Mouse (Mus musculus) cerebellum, adult 9-11 months (tissue): Measurements from ENCODE around the gene Gabarap.

ENCODE experiments used
- DNase-seq: peaks from one replicate; pipeline ENCODE4 v3.0.0; 2022

Gabarap gene

DNA sequence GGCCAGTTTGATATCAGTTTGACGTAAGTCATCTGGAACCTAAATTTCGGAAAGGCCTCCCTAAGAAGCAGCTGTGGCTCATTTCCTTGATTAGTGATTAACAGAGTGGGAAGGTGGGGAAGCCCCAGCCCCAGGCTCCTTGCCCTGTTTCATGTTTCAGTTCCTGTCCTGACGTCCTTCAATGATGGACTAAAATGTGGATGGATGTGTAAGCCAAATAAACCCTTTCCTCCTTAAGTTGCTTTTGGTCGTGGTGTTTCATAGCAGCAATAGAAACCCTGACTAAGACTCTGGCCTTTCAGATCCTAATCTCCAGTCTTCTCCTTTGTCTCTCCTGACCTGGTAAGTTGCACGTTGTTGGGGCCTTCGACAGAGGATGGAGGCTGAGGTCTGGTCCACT lies 20.7 kb upstream of the Gabarap start:
- no peak for DNase-seq

DNA sequence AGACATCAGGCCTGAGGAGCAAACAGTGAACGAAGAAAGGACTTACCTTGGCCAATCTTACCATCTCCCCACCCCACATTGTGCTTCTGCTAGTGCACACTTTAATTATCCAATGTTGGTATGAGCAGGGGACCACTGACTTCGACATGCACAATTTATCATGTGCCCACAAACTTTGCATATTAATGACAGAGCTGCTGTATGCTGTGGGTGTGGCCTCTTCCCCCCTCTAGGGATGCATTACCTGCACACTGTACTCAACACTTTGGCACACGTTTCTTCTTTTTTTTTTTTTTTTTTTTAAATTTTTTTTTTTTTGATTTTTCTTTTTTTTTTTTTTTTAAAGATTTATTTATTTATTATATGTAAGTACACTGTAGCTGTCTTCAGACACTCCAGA lies 20.2 kb upstream of the Gabarap start:
- no peak for DNase-seq

DNA sequence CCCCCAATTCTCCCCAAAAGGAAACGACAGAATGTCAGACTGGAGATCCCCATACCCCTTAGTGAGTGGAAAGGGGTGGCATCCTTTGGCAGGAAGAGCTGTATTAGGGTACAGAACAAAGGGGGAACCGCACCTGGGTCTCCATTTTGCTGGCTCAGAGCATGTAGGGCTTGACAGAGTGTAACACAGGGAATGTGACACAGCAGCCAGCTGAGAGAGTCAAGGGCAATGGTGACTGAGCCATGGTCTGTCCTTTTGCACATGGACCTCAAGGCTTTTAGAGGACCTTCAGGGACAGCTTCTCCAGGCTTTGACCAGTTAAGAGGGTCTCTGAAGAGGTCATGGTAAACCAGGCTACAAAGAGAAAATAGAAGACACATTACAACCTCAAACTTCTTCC lies 16.0 kb upstream of the Gabarap start:
- DNase-seq = no peak

DNA sequence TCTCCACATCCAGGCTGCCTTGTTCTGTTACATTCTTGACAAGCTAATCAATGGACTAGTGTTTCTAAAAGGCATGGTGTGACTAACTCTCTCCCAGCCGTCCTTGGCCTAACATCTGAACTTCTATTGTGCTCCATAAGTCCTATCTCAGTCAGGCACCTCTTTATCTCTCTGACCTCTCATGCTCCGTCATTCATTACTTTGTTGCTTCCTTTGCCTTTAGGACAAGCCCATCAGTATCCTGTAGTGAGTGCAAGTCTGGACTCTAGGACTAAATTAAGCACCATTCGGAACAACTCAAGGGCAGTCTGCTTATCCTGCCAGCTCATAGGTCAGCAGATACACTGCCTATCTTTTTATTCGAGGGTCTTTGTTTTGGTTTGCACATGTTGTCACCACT lies 14.7 kb upstream of the Gabarap start:
- no peak for DNase-seq

DNA sequence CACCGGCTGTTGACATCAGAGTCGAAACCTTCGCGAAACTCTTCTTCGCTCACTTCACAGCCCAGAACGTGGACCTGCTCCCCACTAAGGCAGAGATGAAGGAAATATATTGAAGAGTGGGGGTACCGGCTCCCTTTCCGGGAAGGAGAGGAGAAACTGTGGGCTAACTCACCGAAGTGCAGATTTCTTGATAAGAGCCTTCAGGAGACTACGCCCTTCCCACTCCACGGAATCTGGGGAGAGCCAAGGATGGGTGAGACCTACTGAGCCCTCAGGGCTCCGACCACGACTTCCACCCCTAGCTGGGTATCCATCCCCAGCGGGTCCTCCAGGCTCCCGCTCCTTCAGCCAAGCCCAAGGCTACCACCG lies 11.1 kb upstream of the Gabarap start:
- DNase-seq = no peak

DNA sequence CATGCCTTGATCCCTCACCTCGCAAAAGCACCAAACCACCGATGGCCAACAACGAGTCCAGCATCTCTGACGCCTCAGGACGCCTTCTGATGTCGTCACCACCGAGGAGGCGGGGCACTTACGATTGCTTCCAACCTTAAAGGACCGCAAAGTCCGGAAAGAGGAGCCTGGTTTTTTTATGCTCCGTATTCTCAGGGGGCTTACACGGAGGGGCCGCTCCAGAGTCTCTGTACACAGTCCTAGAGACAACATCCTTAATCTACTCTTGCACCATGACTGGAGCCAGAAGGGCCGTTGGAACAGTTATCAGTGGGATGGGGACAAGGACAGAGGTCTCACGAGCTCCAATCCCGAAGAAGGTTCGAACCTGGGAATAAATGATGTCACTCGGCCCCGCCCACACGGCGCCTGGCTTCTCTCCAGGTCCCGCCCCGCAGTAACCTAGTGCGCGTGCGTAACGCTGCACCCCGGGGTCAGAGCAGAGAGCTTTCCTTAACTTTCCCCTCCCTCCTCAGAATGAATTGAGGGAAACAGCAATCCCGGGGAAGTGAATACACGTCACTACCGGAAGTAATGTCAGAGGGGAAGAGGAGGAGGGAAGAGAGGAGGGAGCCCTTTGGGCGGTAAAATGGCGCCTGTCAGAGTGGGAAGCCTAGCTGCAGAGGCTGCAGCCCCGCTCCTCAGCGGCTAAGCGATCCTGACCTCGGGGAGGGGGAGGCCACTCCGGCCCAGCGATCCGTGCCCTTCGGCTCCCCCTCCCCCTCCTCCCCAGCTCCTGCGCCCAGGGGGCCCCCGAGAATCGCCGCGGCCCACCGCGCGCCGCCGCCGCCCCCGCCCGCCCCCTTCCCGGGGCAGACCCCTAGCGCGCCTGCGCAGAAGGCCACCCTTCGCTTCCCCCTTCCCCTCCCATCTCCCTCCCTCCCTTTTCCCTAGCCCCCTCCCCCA lies 10.5 kb upstream of the Gabarap start:
- DNase-seq = peak; percentile 99

DNA sequence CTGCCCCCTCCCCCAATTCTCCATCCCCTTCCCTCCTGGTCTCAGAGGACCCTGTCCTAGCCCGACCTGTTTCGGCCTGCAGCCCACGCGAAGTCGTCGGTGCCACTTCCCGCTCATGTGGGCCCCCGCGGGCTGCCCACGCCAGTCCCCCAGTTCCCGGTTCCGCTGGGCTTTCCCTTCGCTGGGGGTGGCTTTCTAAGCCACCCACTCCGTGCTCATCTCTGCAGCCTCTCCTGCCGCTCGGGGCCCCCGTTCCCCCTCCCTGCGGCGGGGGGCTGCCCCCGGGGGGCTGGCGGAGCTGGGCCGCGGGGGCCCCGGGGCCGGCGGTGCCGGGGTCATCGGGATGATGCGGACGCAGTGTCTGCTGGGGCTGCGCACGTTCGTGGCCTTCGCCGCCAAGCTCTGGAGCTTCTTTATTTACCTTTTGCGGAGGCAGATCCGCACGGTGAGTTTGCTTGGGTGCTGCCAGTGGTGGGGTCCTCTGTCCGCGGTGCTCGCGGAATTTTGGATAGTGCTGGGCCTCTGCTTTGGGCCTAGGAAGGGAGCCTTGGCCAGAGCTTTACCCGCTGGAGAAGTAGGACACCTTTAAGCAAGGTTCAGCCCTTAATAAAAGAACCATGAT lies 9.7 kb upstream of the Gabarap start, which contains the start of gene Ctdnep1:
Ctdnep1 (plus strand) TSS at position 16 of the 622 bp plus-strand sequence.
- peak; percentile 76 for DNase-seq

DNA sequence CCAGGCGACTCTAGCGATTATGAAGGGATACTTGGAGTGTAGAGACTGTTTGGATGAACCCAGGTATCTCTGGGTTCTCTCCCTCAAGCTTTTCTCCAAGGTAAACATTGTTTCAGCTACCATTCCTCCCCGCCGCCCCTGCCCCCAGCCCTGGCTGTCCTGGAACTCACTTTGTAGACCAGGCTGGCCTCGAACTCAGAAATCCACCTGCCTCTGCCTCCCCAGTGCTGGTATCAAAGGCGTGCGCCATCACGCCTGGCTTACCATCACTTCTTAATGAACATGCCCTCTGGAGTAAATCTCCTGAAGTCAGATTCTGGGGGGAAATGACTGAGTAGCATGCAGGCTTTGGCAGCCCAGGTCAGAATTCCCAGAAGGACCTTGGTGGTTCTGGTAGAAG lies 8.7 kb upstream of the Gabarap start, which contains the start of gene Elp5:
Elp5 (minus strand) TSS at position 293 of the 400 bp plus-strand sequence.
- peak; percentile 43 for DNase-seq

DNA sequence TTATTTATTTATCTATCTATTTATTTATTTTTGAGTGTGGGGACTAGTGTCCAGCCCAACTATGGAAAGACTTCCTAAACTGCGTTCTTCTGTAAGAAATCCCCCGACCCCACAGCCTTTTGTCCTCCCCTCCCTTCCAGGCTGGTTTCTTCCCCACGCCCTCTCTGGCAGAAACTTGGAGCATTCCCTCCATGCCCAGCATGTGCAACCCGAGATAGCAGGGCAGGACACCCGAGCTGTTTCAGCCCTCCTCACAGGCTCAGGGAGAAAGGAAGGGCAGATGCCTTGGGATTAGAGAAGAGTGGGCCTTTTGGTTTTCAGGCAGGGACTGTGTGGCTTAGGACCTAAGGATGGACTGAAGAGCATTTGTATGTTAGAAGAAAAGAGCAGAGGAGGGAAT lies 8.1 kb upstream of the Gabarap start:
- peak; percentile 43 for DNase-seq

DNA sequence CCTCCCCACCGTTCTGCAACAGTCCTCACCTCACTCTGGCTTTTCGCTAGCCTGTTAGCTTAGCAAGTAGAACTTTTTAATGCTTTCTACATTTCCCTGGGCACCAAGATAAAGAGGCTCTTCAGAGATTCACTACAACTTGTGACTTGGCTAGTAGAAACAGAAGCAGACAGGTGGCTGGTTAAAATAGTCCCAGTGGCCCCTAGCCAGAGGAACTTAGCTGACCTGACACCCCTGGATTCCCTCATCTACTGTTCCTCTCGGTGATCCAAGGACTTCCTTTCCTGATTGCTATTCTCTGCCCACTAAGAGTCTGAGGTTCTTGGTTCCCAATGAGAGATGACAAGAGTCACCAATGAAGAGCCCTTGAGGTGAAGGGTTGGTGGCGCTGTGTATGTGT lies 7.6 kb upstream of the Gabarap start:
- DNase-seq = no peak

DNA sequence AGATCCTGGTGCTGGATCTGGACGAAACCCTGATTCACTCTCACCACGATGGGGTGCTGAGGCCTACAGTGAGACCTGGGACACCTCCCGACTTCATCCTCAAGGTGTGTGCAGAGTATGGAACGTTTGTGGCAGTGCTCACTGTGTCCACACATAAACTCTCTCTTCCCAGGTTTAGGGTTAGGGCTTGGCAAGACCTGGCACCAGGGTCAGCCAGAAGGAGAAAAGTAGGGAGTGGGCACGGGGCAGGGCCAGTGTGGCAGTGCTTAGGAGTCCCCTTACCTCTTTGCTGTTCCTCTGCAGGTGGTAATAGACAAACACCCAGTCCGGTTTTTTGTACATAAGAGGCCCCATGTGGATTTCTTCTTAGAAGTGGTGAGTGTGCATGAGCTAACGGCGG lies 6.5 kb upstream of the Gabarap start:
- DNase-seq = no peak

DNA sequence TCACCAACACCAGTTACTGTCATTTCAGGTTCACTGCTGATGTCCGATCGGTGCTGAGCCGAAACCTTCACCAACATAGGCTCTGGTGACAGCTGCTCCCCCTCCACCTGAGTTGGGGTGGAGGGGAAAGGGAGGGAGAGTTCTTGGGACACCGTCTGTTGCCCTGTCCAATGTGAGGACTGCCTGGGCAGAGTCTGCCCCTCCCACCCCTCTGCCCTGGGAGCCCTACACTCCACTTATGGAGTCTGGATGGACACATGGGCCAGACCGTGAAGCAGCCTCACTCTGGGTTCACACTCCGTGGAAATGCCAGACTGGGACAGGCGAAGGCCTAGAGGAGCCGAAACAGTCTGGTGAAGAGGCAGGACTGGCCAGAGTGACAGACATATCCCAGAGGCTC lies 994 bp upstream of the Gabarap start:
- peak; percentile 65 for DNase-seq

DNA sequence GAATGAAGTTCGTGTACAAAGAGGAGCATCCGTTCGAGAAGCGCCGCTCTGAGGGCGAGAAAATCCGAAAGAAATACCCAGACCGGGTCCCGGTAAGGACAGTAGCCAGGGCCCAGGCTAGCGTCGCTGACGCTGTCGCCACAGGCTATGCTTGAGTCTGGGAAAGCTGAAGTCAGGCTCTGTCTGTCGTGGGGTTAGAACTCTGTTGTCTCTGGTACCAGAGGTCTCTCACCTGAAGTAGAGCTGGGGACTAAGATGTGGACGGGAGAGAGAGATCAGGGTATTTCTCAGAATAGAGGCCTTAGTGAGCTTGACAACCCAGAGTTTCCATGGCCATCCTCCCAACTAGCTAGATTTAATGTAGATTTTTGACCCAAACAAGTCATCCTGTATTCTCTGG lies 768 bp downstream of the Gabarap start:
- DNase-seq = no peak

DNA sequence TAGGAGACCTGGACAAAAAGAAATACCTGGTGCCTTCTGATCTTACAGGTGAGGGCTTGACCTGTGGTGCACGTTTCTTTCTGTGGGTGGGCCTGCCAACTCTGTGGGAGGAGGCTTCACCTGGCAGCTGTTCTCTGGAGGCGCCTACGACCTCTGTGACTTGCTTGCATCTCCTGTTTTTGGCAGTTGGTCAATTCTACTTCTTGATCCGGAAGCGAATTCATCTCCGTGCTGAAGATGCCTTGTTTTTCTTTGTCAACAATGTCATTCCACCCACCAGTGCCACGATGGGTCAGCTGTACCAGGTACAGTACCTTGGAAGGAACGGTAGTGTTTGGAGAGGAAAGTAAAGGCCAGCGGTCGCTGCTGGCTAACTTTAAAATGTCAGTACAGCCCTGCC lies 1.5 kb downstream of the Gabarap start:
- peak; percentile 72 for DNase-seq

DNA sequence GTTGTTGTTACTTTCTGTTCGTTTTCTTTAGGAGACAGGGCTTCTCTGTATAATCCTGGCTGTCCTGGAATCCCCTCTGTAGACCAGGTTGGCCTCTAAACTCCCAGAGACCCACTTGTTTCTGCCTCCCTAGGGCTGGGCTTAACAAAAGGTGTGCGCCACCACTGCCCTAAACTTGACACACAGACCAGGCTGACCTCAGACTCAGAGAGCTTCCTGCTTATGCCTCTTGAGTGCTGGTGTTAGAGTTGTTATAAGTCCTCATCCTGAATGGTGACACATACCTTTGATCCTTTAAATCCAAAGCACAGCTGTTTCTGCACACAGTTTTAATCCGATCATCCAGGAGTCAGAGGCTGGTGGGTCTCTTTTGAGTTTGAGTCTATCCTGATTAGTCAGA lies 2.0 kb downstream of the Gabarap start:
- peak; percentile 42 for DNase-seq

DNA sequence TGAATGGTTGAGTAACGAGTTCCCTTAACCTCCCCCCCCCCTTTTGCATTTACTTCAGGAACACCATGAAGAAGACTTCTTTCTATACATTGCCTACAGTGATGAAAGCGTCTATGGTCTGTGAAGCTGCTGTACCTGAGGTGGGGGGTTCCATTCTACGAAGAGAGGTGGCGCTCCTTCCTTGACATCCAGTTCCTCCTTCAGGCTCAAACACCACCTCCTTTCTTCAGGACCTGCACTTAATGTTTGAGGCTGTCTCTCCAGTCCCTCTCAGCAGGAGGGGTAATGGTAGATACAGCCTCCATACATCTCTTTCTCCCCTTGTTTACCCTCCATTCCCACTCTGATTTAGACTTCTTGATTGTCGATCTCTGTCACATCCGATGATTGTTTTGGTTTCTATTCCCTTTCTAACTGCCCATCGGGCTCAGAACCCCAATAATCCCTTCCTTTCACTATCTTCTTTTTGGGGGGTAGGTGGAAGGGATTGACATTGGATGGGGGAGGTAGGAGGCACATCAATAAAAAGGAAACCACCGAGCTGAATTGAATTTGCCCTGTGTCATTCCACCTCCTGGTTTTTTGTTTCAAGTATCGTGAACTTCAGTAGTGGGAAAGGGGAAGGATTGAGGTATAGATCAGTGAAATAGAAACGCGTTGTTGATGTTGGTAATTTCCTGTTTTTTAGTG lies 3.6 kb downstream of the Gabarap start:
- peak; percentile 65 for DNase-seq

DNA sequence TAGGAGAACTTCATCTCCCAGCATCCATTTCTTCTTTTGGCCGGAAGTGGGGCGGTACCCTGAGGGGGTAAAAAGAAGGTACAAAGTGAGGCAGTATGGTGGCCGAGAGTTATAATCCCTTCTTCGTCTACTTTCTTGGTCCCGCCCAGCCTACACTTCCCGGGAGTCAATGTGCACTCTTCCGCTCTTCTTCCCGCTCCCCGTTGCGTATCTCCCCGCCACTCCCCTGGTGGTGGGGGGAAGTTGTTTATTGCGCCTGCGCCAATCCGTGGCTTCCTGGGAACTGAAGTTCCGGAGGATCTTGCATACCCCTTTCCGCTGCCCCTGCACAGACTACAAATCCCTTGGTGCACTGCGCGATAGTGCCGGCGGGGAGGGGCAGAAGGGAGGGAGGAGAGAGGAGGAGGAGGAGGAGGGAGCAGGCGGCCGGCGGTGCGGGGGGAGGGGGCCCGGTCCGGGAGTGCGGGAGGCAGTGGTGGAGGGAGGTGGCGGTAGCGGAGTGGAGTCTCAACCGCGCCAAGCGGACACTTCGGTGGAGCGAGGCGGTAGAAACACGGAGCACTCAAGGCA lies 4.5 kb downstream of the Gabarap start, which contains the start of gene Phf23:
Phf23 (plus strand) TSS at position 387 of the 570 bp plus-strand sequence.
- DNase-seq = peak; percentile 99

DNA sequence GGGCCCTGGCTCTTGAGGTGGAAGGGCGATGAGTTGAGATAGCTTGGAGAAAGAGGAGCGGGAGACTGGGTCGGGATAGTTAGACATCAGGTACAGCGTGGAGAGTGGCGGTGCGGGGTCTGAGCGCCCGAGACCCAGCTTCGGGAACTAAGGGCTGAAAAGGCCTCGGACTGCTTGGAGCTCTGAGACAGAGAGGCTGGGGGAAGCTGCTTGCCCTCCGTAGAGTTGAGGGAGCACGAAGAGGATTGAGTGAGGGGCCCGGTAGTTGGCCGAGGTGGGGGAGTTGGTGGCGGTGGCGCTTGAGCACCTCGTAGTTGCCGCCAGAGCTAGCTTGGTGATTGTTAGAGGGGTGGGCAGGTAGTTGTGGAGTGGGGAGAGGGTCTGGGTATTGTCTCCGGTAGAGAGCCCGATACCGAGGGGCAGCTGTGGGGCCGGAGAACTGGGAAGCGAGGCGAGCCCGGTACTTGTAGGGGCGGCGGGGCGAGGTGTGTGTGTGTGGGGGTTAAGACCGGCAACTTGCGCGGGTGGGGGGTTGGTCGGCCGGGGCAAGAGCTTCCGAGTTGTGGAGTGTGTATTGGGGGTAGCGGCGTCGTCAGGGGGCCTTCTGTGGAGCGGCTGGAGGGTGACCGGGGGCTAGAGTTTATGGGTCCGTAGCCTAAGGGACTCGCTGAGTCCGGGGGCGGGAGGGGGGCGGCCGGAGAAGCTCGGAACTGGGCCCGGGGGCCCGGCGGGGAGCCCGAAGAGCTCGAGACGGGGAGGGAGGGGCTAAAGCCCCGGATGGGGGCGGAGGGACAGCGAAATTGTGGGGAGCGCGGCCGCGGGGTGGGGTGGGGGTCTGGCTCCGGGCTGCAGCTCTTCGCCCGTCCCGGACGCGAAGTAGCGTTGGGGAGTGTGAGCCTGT lies 5.5 kb downstream of the Gabarap start:
- peak; percentile 76 for DNase-seq

DNA sequence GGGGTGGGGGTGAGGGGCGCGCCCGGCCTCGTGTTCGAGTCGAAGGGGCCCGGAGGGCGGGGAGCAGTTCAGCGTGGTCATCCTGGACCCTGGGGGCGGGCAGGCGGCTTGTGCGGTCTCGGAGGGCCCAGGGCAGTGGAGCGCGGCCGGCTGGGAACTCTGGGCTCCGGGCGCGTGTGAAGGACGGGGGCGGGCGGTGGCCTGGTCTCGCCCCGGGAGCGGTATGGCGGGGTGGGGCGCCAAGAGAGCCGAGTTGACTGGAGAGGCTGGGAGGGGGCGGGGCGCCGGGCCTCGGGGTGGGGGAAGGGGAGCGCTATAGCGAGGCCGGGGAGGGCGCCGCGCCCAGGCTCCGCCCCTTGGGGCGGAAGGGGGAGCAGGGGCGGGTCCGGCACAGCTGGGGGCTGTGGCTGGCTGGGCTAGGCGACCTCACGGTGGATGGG lies 6.1 kb downstream of the Gabarap start:
- DNase-seq = peak; percentile 84

DNA sequence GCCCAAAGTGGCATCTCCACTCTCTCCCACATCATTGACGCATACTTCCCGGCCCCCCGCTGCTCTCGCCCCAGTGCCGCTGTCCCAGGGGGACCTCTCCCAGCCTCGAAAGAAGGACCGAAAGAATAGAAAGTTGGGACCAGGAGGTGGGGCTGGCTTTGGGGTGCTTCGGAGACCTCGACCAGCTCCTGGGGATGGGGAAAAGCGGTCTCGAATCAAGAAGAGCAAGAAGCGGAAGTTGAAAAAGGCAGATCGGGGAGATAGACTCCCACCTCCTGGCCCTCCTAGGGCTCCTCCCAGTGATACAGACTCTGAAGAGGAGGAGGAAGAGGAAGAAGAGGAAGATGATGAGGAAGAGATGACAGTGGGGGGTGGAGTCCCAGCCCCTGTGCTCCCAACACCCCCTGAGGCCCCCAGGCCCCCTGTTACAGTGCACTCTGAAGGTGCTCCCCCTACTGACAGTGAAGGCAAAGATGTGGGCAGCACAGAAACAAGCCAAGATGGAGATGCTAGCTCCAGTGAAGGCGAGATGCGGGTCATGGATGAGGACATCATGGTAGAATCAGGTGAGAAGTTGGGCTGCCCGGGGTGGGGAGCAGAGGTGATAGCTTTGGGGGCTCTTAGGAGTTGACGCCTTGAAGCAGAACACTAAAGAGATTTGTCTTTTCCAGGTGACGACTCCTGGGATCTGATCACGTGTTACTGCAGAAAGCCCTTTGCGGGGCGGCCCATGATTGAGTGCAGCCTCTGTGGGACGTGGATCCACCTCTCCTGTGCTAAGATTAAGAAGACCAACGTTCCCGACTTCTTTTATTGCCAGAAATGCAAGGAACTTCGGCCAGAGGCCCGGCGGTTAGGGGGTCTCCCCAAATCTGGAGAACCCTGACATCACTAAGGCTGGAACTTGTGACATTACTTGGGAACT lies 7.9 kb downstream of the Gabarap start:
- peak; percentile 77 for DNase-seq

DNA sequence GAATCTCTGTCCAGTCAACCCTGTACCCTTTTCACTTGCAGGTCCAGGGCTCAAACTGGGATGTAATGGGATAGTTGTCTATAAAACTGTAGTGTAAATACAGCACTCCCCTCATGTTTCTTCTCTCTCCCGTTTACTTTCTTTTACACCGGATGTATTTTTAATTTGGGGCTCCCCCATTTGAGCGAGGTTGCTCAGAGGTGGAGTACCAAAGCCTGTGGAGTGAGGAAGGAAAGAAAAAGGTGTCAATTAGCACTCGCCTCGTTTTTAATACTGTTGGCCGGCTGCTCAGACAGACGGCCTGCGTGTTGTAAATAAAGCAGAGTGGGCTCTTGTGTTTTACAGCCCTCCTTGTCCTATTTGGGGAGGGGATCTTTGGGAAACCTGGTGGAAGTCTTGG lies 8.7 kb downstream of the Gabarap start:
- DNase-seq = no peak
